Mouse (Mus musculus) kidney, postnatal 25 days (tissue): ENCODE results near the gene Gm13420.

Source experiments
- DNase-seq, 2 experiments: peaks; one replicate each; pipeline ENCODE4 v3.0.0; 2021; ENCODE audit warnings: mixed read lengths in 2 of 2

Gene Gm13420

GRCm38 (mm10) chr2:29700898-29701297 is 50.6 kb downstream of the Gm13420 start:
- DNase-seq: no peak

GRCm38 (mm10) chr2:29698421-29699290 is 52.8 kb downstream of the Gm13420 start:
- no peak for DNase-seq

- DNase-seq: peak in 1 of 2 experiments; percentile 24
Measured at GRCm38 (mm10) chr2:29696207-29696800, 55.2 kb downstream of the Gm13420 start.
